Mouse (Mus musculus) lung, postnatal 36 days (tissue): ENCODE measurements at regions not wholly inside any gene's neighbourhood (a gene's known extent, or its start where the extent isn't known, plus 50 kb on each side); places are given as distances from the start of the nearest gene placed in this dataset.
A peak's percentile ranks its signal among the peaks of the same experiment; 100 is the strongest.

ENCODE experiments used
- DNase-seq: peaks from one replicate; pipeline ENCODE4 v3.0.0; 2022; ENCODE audit warnings: mixed read lengths

- peak; percentile 1 for DNase-seq
These were observed 180.5 kb upstream of the Dlk1 start for GRCm38 (mm10) chr12:109272101-109272500.

- DNase-seq: no peak
These were observed 137.8 kb upstream of the Dlk1 start for GRCm38 (mm10) chr12:109314850-109315249.

- DNase-seq: no peak
These were observed 126.6 kb upstream of the Dlk1 start for GRCm38 (mm10) chr12:109325986-109326385.

- DNase-seq: no peak
These were observed 81.3 kb upstream of the Dlk1 start for GRCm38 (mm10) chr12:109371327-109371726.

GRCm38 (mm10) chr12:109385794-109386193, 66.8 kb upstream of the Dlk1 start:
- no peak for DNase-seq

GRCm38 (mm10) chr12:109388791-109389190, 63.8 kb upstream of the Dlk1 start:
- no peak for DNase-seq

- DNase-seq: no peak
These were observed 62.2 kb upstream of the Dlk1 start for GRCm38 (mm10) chr12:109390388-109390920.

- no peak for DNase-seq
These were observed 61.6 kb upstream of the Dlk1 start for GRCm38 (mm10) chr12:109390978-109391377.

GRCm38 (mm10) chr12:109393326-109393725, 59.3 kb upstream of the Dlk1 start:
- DNase-seq: no peak

GRCm38 (mm10) chr12:109393795-109394194, 58.8 kb upstream of the Dlk1 start:
- DNase-seq: peak; percentile 67

GRCm38 (mm10) chr12:109394396-109394795, 58.2 kb upstream of the Dlk1 start:
- DNase-seq: no peak

GRCm38 (mm10) chr12:109396614-109397013, 56.0 kb upstream of the Dlk1 start:
- DNase-seq: no peak

GRCm38 (mm10) chr12:109397175-109398058, 55.2 kb upstream of the Dlk1 start:
- DNase-seq: no peak

GRCm38 (mm10) chr12:109398473-109398872, 54.1 kb upstream of the Dlk1 start:
- no peak for DNase-seq

GRCm38 (mm10) chr12:109398951-109399350, 53.7 kb upstream of the Dlk1 start:
- no peak for DNase-seq

GRCm38 (mm10) chr12:109399591-109399990, 53.0 kb upstream of the Dlk1 start:
- DNase-seq: peak; percentile 49

GRCm38 (mm10) chr12:109400041-109400440, 52.6 kb upstream of the Dlk1 start:
- DNase-seq: no peak

GRCm38 (mm10) chr12:109400936-109401586, 51.6 kb upstream of the Dlk1 start:
- DNase-seq: peak; percentile 17

GRCm38 (mm10) chr12:109401696-109402095, 50.9 kb upstream of the Dlk1 start:
- no peak for DNase-seq

GRCm38 (mm10) chr12:109402226-109402625, 50.4 kb upstream of the Dlk1 start:
- no peak for DNase-seq
